Mouse (Mus musculus): Measurements from ENCODE around the gene Ndufa1.
"Not testable (repeated sequence)": the region's sequence is repeated elsewhere in the genome, so short reads cannot be mapped to it uniquely, and the experiment has no call there.

The Ndufa1 gene

DNA sequence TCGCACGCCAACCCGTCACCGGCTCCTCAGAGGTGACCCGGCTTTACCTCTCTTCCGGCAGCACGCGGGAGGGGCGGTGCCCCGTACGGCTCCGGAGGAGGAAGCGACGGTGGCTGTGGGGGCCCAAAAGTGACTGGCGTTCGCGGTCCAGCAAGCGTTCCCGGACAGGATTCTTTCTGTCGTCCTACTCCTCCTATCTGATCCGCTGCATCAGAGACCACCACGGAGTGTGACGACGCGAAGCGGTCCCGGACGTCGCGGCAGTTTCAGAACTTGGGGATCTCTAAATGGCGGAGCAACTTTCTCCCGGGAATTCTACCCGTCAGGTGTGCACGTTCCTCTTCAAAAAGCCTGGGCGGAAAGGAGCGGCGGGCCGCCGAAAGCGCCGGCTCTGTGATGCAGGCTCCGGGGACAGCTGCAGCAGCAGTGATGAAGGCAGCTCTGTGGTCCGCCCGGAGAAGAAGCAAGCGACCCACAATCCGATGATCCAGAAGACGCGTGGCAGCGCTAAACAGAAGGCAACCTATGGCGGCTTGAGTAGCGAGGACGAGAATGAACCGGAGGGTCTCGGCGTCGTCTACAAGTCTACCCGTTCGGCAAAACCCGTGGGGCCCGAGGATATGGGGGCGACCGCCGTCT is at the start of gene Ndufa1, which contains the start of gene Rnf113a1:
Ndufa1 (minus strand) TSS at position 59 of the 639 bp plus-strand sequence.
Rnf113a1 (plus strand) TSS at position 141 of the 639 bp plus-strand sequence.
- DNase-seq (ENCODE audit: low spot score): peak; percentile 84

DNA sequence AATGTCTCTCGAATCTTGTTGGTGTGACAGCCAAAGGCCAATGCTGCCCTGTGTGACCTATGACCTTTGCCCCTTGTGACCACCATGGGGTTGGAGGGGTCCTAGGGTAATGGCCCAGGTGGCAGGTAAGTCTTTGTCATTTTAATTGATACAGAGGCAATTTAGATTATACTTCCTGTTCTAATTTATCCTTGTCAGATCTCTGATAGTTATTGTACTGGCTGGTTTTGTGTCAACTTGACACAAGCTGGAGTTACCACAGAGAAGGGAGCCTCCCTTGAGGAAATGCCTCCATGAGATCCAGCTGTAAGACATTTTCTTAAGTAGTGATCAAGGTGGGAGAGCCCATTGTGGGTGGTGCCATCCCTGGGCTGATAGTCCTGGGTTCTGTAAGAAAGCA is 31.2 kb upstream of the Ndufa1 start, which contains the start of gene Rhox1:
Rhox1 (minus strand) TSS at position 101 of the 400 bp plus-strand sequence.
- DNase-seq (ENCODE audit: low spot score): not testable (repeated sequence)

DNA sequence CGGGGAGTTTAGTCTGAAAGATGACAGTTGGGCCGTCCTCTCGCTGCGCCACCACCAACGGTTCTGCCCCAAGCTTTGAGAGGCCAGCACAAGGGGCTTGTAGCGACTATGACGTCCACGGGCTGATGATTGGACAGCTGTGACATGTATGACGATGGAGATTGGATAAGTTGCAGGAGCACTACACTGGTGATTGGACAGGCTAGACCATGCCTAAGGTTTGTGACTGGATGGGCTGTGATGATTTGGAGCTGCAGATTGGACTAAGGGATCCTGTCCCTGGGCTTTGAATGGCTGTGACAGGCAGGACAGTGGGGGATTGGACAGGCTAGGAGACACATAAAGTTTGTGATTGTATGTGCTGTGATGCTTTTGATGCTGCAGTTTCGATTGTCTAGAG is 20.0 kb upstream of the Ndufa1 start, which contains the start of gene Gm9:
Gm9 (minus strand) TSS at position 101 of the 400 bp plus-strand sequence.
- no peak for DNase-seq (ENCODE audit: low spot score)

DNA sequence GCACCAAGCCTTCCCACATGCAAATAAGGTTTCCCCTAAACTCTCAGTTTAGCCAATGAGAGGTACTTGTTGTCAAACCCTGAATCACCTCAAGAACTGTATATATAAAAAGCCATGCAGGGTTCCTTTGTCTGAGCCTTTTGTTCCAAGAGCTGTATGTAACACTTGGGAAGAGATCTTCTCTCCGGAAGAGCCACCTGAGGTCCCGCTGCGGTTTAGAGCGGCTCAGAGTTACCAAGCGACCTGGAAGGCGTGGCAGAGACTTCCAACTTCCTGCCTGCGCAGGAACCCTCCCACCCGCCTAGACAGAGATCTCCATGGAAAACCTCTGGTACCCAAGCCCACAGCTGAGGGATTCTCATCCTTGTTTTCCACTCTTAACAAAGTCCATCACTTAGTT is 7.7 kb upstream of the Ndufa1 start:
- DNase-seq (ENCODE audit: low spot score): no peak

DNA sequence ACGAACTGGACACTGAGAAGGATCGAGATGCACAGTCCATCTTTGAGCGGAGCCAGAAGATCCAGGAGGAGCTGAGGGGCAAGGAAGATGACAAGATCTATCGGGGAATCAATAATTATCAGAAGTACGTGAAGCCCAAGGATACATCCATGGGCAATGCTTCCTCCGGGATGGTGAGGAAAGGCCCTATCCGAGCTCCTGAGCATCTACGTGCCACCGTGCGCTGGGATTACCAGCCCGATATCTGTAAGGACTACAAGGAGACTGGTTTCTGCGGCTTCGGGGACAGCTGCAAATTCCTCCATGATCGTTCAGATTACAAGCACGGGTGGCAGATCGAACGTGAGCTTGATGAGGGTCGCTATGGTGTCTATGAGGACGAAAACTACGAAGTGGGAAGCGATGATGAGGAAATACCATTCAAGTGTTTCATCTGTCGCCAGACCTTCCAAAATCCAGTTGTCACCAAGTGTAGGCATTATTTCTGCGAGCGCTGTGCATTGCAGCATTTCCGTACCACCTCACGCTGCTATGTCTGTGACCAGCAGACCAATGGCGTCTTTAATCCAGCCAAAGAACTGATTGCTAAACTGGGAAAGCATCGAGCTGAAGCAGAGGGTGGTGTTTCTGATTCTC is 899 bp upstream of the Ndufa1 start:
- no peak for DNase-seq (ENCODE audit: low spot score)

DNA sequence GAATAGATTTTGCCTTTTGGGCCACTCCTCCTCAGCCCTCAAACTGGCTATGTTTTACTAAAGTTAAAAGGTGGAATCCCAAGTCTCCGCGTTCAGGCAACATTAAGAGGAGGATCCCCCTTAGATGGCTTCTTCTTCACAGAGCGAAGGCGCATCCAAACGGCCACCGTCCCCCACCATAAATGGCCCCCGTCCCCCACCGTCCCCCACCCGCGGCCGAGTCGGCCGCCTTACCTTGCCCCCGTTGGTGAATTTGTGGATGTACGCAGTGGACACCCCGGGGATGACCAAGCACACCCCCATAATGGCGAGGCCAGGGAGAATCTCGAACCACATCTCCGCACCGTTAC is 233 bp downstream of the Ndufa1 start:
- DNase-seq (ENCODE audit: low spot score): no peak

DNA sequence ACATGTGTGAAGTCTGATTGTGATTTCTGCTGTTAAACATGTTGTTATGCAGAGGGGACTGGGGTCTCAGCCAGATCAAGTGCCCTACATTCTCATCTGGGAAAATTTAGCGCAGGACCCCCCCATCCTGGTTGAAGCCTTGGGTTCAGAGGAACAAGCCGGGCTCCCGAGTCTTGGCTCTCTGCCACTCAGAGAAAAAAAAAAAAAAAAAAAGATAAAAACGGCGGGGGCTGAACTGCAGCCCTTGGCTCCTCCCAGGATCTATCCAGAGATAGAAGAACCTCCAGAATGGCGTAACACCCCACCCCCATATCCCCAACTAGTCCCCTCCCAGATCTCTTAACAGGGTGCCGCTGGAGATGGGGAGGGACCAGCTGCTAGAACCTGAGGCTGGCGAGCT is 6.6 kb downstream of the Ndufa1 start:
- not testable (repeated sequence) for DNase-seq (ENCODE audit: low spot score)

DNA sequence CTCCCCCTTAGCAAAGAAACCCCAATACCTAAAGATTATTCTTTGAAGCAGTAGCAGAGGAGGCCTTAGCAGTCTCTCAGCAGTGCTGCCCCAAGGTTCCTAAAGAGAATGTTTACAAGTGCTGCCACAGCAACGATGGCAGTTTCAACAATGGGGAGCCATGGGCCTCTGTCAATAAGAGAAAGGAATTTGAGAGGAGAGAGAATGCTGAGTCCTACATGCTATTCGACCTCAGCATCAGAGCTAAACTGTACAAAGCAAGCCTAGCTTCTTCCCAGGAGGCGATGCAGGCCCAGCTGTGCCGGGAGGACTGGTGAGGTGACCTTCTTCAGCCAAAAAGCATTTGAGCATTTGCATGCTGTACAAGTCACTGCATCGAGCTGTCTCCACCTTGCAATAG is 22.2 kb downstream of the Ndufa1 start, which contains the start of gene Akap14:
Akap14 (minus strand) TSS at position 101 of the 400 bp plus-strand sequence.
- no peak for DNase-seq (ENCODE audit: low spot score)

DNA sequence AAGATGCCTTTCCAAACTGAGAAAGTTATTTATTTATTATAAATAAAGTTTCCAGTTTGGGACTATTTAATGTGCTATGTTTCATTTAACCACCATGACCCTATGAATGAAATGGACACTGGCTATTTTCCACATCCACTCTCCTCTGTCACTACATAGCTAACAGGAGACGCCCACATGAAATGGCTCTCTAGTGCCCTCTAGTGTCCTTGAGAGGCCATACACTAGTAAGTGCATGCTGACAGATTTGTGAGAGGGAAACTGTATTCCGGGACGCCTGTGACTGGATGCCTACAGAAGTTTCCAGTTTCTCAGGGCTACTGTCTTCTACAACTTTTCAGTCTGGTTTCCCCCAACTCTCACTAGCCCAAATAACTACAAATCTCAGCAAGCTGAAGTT is 23.9 kb downstream of the Ndufa1 start:
- DNase-seq (ENCODE audit: low spot score): no peak

DNA sequence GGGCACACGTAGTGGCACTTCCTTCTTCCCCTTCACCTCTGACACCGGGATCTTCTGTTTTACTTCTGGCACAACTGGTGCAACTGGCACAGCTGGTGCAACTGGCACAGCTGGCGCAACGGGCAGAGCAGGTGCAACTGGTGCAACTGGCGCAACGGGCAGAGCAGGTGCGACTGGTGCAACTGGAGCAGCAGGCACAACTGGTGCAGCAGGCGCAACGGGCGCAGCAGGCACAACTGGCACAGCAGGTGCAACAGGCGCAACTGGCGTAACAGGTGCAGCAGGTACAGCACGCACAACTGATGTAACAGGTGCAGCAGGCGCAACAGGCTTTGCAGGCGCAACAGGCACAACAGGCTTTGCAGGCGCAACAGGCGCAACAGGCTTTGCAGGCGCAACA is 27.8 kb downstream of the Ndufa1 start:
- no peak for DNase-seq (ENCODE audit: low spot score)

DNA sequence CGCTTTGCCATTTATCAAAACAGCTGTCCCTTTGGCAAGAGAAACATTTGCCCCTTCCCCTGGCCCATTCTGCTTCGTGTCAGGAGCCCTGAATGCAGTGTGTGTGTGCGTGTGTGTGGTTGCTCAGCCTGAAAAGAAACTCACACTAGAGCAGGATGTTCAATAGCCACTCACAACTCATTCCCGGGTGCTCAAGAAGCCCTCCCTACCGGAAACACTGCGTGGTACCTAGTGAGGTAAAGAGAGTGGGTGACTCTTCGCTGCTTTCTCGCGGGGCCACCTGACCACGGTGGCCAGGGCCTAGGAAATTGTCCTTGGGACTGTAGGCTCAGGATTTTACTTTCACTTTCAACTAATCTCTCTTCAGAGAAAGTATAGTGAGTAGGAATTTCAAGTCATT is 29.8 kb downstream of the Ndufa1 start:
- DNase-seq (ENCODE audit: low spot score): no peak

DNA sequence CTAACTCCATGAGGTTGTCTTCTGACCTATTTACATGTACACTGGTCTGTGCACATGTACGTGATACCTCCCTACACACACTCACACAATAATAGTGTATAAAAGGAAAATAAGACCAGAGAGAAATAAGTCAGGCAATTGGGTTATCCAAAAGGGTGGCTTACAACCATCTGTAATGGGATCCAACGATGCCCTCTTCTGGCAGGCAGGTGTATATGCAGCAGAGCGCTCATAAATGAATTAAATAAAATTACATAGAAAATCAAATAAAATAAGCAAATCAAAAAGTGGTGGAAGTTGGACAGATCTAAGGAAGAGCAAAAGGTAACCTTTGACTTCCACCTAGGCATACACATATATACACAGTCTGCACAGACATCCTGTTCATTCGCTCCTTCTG is 33.1 kb downstream of the Ndufa1 start:
- DNase-seq (ENCODE audit: low spot score): no peak

DNA sequence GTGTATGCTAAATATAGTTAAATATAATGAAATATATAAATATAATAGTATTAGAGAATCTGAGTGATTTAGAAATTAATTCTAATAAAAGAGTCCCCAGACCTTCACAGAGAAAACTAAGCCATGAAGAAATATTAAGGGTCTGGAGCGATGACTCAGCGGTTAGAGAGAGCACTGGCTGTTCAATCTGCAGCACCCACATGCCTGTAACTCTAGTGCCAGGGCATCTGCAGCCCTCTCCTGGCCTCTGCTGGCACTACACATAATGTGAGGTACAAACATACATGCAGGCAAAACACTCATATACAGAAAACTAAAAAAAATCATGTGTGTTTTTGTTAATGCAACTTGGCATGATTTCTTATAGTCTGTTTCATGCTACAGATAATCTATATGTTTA is 46.0 kb downstream of the Ndufa1 start:
- peak; percentile 43 for DNase-seq (ENCODE audit: low spot score)

DNA sequence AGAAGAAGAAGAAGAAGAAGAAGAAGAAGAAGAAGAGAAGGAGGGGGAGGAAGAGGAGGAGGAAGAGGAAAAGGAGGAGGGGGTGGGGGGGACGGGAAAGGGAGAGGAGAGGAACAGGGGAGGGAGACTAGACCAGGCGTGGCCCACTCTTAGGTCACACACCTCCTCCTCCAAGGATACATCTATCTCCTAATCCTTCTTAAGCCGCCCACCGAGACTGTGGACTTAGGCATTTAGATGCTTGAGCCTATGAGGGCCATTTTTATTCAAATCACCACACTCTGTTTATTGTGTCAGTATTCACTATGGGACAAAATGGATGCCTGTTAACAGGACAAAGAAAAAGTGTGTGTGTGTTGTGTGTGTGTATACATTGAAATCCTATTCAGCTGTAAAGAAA is 46.5 kb downstream of the Ndufa1 start:
- DNase-seq (ENCODE audit: low spot score): not testable (repeated sequence)

DNA sequence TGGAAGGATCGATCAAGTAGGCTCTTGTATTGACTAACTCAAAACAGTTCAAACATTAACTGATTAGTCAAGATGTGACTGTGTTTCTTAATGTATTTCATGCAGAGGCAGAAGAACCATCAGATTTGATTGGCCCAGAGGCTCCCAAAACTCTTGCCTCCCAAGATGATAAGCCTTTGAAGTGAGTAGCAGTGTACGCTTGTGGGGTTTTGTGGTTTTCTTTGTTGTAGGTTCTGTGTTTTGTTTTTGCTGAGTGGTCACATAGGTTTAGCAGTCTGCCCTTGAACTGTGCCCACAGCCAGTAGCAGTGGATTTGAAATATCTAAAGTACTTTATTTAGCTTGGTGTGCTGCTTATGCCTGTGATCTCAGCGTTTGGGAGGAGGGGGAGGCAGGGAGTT is 49.2 kb downstream of the Ndufa1 start:
- no peak for DNase-seq (ENCODE audit: low spot score)

All from testis, postnatal 10 days (tissue).